Mouse (Mus musculus): Measurements from ENCODE around the gene Shbg.

Gene Shbg

DNA sequence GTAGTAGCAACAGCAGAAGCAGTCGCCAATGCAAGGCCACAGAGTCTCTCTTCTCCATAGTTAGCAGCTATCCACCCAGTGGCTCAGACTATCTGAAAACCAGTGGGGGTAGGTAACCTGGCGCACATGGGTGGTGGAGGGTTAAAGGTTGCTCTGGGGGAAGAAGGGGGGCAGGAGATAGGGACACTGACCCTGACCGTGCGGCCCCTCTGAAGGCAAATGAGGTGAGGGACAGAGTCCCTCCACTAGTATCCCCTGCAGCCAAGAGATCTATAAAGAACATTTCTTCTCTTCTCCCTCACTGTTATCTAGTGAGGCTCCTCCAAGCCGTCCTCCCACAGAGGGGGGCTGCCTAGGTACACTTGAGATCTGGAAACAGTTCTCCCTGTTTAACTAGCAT, at the start of gene Shbg:
Gene Shbg (minus strand): TSS at position 101 of the 400 bp plus-strand sequence.
- DNase-seq (ENCODE audit: low spot score in 2 of 2), result no peak

DNA sequence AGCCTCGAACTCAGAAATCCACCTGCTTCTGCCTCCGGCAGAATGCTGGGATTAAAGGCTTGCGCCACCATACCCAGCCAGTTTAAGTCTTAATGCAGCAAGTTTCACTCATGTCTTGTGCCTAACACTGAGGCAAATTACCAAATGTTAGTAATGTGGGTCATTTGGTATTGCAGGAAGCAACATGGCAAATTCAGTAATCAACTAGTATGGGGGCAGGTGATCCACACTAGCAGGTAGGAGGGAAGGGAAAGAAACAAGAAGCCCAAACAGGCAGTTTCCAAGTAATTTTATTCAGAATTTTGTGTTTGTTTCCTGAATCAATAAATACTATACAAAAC, 48.9 kb upstream of the Shbg start:
- DNase-seq (ENCODE audit: low spot score in 2 of 2), result no peak

DNA sequence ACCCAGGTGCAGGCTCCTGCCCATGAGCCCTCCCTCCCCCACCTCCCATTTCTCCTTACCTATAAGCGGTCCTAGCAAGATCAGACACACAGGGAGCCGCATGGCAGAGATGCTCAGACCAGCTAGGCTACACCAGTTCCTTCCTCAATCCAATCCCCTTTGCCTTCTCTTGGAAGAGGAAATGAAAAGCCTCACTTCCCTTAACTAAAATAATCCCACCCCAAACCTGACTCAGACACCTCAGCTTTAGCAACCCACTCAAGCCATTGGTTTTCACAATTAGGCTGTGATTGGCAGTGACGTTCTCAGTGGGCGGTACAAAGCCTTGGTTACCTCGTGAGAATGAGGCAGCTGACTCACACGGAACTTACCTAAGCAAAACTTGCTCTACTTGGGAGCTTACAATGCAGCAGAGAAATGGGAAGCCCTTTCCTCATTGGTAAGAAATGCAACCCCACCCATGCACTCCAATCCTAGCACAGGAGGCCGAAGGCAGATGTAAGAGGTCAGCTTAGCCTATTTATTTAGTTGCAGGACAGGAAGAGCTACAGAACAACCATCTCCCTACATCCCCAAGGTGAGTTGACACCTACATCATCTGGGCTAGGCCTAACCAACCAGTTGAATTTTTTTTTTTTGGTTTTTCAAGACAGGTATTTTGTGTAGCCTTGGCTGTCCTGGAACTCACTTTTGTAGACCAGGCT, 48.4 kb upstream of the Shbg start, which contains the start of gene Cd68:
Gene Cd68 (minus strand): TSS at position 193 of the 704 bp plus-strand sequence.
- DNase-seq (ENCODE audit: low spot score in 2 of 2), result peak; percentile 41 to 63

GRCm38 (mm10) chr11:69665457-69665960, 47.8 kb upstream of the Shbg start:
- DNase-seq (ENCODE audit: low spot score in 2 of 2), result no peak

DNA sequence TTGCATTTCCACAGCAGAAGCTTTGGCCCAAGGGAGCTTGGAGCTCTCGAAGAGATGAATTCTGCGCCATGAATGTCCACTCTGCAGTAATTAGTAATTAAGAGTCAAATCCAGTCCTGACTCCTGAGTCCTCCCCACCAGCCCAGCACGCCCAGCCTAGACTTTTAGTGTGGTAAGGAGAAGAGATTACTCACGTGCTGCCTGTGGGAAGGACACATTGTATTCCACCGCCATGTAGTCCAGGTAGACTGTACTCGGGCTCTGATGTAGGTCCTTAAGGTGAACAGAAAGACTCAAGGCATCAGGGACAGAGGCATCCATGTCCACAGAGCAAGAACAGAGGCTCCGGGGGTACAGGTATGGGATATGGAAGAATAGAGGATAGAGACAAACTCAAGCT, 47.1 kb upstream of the Shbg start:
- DNase-seq (ENCODE audit: low spot score in 2 of 2), result no peak

DNA sequence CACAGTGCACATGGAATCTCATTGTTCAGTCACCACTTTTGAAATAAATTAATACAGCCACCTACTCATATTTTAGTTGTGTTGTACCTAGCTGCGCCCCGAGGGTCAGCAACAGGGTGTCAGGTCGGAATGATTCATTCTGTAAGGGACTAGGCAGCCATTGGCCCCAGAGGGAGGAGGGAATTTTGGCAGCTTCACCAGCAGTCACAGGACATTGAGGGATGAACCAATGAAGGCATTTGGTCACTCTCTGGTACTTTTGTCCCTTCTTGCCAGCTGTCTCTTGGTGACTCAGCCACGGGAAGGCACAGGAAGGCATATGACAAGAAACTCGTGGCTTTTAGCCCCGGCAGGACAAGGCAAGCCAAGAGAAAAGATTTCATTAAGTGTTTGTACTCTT, 46.1 kb upstream of the Shbg start:
- DNase-seq (ENCODE audit: low spot score in 2 of 2), result peak in 1 of 2 experiments; percentile 18

DNA sequence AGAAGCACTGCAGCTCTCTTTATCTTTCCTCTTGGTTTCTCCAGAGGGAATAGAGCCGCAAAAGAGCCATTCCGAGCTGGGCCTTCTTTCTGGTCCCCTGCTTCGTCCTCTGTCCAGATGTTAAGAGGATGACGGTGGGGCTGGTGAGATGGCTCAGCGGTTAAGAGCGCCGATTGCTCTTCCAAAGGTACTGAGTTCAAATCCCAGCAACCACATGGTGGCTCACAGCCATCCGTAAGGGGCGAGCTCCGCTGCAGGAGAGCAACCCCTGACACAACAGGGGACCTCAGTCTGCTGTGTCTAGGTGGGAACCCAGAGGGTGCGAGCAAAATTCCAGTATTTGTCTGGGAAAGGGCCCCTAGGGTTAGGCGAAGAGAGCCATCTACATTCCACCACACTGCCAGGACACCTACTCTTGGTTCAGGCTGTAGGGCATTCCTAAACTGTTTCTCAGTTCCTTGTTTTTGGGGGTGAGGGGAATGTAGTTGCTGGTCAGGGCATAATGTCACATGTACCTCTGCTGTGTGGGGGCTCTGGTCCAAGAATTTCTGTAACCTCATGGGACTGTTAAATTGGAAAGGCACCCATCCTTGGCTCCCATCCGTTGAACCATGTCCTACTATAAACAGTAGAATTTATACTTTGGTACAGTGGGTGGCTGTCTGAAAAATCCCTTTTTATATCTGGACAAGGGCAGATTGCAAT, 45.4 kb upstream of the Shbg start:
- no peak for DNase-seq (ENCODE audit: low spot score in 2 of 2)

GRCm38 (mm10) chr11:69662213-69662966, 44.7 kb upstream of the Shbg start, which contains the start of gene Mpdu1:
TSS of gene Mpdu1 (minus strand) at chr11:69662642.
- DNase-seq (ENCODE audit: low spot score in 2 of 2), result peak; percentile 93 to 95

- DNase-seq (ENCODE audit: low spot score in 2 of 2), result peak in 1 of 2 experiments; percentile 20
Measured at GRCm38 (mm10) chr11:69661221-69661881, 43.6 kb upstream of the Shbg start.

DNA sequence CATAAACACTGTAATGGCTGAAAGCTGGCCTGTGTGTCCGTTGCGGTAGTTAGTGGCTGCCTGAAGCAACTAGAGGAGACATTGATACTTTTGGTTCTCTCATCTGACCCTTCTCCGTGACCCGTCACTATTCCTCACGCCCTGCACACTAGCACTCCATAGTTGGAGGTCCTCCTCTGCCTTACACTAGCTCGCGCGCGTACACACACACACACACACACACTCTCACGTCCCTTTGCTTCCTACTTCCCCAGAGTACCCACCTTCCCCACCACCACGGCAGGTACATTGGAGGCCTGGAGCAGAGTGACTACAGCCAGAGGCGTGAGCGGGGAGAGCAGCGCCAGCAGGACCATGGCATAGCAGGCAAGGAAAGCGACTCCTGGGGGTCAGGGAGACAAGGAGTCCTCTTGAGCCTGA, 39.8 kb upstream of the Shbg start:
- DNase-seq (ENCODE audit: low spot score in 2 of 2), result no peak

DNA sequence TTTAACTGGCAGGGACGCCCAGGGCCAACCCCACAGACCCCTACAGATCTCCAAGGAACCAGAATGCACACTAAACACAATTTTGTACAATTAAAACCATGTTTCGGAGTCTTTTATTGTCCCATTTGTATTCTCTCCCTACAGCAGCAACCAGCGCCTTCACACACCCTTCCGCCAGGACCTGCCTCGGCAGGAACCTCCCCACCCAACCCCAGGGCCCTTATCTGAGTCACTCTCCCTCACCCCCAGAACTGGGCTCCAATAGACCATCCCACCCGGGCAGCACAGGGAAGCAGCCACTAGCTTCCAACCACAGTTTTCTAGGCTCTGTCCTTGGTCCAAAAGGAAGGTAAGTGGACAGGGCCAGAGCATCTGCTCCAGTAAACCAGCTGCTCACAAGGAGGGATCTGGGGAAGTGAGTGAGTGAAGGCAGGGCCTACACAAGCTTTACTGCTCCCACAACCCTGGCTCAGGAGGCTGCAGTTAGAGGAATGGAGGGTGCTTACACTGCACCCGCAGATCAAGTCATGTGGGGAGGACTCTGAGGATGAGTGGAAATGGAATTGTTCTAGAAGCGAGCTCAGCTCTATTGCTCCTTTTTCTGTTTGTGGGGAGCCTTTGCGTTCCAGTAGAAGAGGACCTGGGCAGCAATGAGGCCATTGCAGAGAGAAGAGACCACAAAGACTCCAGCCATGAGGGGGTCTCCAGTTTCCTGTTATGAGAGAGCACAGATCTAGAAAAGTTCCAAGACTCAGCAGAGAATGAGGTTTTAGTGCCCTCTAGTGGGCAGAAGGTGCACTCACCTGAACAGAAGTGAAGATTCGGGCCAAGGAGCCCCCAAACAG, 39.1 kb upstream of the Shbg start:
- DNase-seq (ENCODE audit: low spot score in 2 of 2), result no peak

DNA sequence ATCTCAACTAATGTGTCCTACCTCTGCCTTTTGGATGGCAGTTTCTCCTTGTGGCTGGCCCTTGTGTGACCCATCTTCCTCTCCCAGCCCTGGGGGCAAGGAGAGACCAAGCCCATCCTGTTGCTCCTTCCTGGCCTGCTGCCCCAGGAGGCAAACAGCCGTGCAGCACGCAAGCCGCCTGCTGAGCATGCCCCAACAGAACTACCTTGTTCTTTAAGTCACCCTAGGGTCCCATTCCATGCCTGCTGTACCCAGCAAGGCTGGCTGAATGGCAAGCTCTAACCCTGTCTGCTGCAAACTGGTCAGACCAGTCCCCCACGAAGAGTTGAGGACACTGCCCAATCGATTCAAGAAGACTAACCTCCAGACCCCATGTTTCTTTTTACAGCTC, 38.4 kb upstream of the Shbg start:
- no peak for DNase-seq (ENCODE audit: low spot score in 2 of 2)

GRCm38 (mm10) chr11:69655264-69656064, 37.8 kb upstream of the Shbg start, which contains the start of gene Sox15:
TSS of gene Sox15 (plus strand) at chr11:69655314.
- DNase-seq (ENCODE audit: low spot score in 2 of 2), result peak; percentile 64 to 75

DNA sequence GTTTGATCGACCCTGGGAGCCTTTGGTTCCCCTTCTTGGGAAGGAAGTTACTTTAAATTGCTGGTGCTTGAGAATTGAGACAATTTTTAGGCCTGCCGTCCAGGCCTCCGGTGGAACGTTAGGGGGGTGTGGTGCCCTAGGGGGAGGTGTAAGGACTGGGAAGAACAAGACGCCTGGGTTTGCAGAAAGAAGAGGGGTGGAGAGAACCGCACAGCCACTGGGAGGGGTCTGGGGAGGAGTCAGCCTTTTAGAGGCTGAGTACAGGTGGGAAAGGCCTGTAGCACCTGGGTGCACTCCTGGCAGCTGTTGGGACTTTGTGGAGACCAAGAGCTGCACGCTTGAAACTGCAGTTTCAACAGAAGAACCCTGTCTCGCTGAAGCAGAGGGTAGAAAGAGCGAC, 37.1 kb upstream of the Shbg start:
- no peak for DNase-seq (ENCODE audit: low spot score in 2 of 2)

DNA sequence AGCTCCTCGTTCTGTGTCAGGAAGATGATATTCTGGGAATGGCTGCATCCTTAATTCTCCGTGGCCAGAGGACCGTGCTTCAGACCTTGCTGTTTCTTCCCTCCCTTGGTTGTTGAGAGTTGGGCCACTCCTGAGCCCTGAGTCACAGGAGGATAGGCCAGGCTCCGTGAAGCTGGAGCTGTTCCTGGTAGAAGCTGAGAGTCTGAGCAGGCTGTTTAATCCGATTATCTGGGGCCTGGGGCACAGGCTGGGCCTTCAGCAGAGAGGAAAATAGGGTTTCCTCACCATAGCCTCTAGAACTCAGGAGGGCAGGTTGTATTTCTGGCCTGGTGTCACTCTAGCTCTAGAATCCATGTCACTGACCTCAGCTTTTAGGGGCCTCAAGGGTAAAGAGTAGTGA, 35.7 kb upstream of the Shbg start:
- DNase-seq (ENCODE audit: low spot score in 2 of 2), result no peak

DNA sequence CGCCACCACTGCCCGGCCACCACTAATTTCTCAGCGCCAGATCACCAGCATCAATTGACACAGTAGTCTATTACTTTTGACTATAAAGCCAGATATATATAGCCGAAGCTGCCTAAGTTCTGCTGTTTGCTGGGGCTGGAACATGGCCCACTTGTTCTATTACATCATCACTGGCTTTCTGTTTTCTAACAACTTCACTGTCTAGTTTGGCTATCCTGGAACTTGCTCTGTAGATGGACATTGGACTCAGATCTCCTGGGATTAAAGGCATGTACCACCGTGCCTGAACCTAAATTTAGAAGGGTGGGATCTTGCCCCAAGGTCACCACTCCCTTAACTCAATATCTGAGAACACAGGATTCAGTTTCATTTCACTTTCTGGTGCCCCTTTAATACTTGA, 28.2 kb upstream of the Shbg start:
- DNase-seq (ENCODE audit: low spot score in 2 of 2), result no peak

GRCm38 (mm10) chr11:69635471-69635870, 17.8 kb upstream of the Shbg start:
- DNase-seq (ENCODE audit: low spot score in 2 of 2), result no peak

DNA sequence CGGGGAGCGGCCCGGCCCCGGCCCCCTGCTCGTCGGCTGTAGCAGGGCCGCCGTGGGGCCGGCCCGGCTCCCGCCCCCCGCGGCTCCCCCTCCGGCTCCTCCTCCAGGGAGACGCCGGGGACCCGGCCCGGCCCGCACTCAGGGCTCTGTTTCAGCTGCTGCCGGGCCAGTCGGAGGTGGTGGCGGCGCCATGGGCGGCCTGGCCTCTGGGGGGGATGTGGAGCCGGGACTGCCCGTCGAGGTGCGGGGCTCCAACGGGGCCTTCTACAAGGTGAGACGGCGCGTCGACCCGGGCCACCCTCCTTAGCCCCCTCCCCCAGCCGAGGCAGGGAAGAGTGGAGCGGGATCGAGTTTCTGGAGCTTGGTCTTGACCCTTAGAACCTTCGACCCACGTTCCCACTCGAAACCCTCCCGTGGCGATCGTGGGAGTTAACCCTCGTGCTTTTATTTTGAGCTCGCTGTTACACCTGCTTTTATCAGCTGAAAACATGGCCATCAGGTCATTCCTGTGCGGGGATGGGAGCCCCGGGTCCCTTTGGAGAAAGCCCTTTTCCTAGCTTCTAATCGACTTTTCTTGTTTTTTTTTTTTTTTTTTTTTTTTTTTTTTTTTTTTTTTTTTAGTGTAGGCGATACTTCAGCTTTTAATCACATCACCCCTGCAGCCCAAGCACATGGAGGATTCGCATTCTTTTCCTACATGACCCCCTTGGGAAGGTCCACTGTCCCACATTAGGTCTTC, 15.6 kb upstream of the Shbg start:
- DNase-seq (ENCODE audit: low spot score in 2 of 2), result peak; percentile 67 to 74
